Mouse (Mus musculus): ENCODE results near the gene Aldh16a1.
A peak's percentile ranks its signal among the peaks of the same experiment; 100 is the strongest.
"Not testable (repeated sequence)": the region's sequence is repeated elsewhere in the genome, so short reads cannot be mapped to it uniquely, and the experiment has no call there.

Gene Aldh16a1

GRCm38 (mm10) chr7:45111940-45112339 lies 42.4 kb downstream of the Aldh16a1 start:
- peak in 1 of 2 experiments; percentile 26 for DNase-seq

- DNase-seq: not testable (repeated sequence)
Measured at GRCm38 (mm10) chr7:45110089-45110488, 44.3 kb downstream of the Aldh16a1 start.

- no peak for DNase-seq
Measured at GRCm38 (mm10) chr7:45107052-45107645, 47.2 kb downstream of the Aldh16a1 start.

- no peak for DNase-seq
Measured at GRCm38 (mm10) chr7:45106441-45106840, 47.9 kb downstream of the Aldh16a1 start.

- no peak for DNase-seq
Measured at GRCm38 (mm10) chr7:45105491-45105890, 48.9 kb downstream of the Aldh16a1 start.

- DNase-seq: no peak
Measured at GRCm38 (mm10) chr7:45104941-45105340, 49.4 kb downstream of the Aldh16a1 start.

- peak; percentile 96 to 98 for DNase-seq
Measured at GRCm38 (mm10) chr7:45103652-45104180, 50.7 kb downstream of the Aldh16a1 start, which contains the start of gene Fcgrt. Fcgrt (minus strand) TSS chr7:45103851.

GRCm38 (mm10) chr7:45102940-45103585 lies 51.3 kb downstream of the Aldh16a1 start:
- DNase-seq: peak; percentile 56 to 83

GRCm38 (mm10) chr7:45102441-45102840 lies 51.9 kb downstream of the Aldh16a1 start:
- DNase-seq: no peak

GRCm38 (mm10) chr7:45100046-45100445 lies 54.3 kb downstream of the Aldh16a1 start:
- no peak for DNase-seq

- DNase-seq: no peak
Measured at GRCm38 (mm10) chr7:45098541-45099240, 55.7 kb downstream of the Aldh16a1 start.

GRCm38 (mm10) chr7:45097479-45097878 lies 56.9 kb downstream of the Aldh16a1 start:
- peak in 1 of 2 experiments; percentile 62 for DNase-seq

GRCm38 (mm10) chr7:45095965-45096364 lies 58.4 kb downstream of the Aldh16a1 start:
- DNase-seq: not testable (repeated sequence)

- DNase-seq: no peak
Measured at GRCm38 (mm10) chr7:45095367-45095766, 59.0 kb downstream of the Aldh16a1 start.

- DNase-seq: no peak
Measured at GRCm38 (mm10) chr7:45094121-45094520, 60.3 kb downstream of the Aldh16a1 start.

- no peak for DNase-seq
Measured at GRCm38 (mm10) chr7:45093516-45093905, 60.9 kb downstream of the Aldh16a1 start.

GRCm38 (mm10) chr7:45092828-45093515 lies 61.4 kb downstream of the Aldh16a1 start:
- no peak for DNase-seq

GRCm38 (mm10) chr7:45092048-45092447 lies 62.3 kb downstream of the Aldh16a1 start, which contains the start of gene Rcn3:
Rcn3 (minus strand) TSS chr7:45092221.
- DNase-seq: peak; percentile 83 to 89

- DNase-seq: no peak
Measured at GRCm38 (mm10) chr7:45091001-45091990, 63.1 kb downstream of the Aldh16a1 start.

Measured in kidney, postnatal 25 days (tissue).